Mouse (Mus musculus) megakaryocyte, embryonic 14.5 days (primary cell): ENCODE results near the gene Rps21.

Experiments used
- FLI1 ChIP-seq: IDR thresholded peaks from 2 replicates; pipeline ENCODE4 v1.6.1; 2012; ENCODE audit warnings: low read length, inconsistent platforms, mixed read lengths
- GATA1 ChIP-seq: IDR thresholded peaks from 3 replicates; pipeline ENCODE4 v1.6.1; 2012; ENCODE audit warnings: mixed read lengths, low read length, inconsistent platforms, borderline replicate concordance

DNA sequence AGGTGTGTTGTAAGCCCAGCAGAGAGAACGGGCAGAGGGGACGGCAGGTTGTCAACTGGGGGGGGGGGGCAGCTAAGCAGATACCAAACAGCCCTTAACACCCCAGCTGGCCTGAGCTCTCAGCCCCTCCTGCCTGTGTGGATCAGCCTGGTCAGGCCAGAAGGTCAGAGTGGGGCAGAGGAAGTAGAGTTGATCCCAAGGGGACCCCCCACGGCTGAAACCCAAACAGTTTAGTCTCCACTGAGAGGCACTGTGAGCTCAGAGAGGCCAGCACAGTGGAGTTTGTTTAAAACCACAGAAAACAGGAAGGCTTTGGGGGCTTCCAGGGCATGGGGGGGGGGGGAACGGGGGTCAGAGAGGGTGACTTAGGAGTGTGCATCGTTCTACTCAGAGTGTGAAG lies 40.3 kb upstream of the Rps21 start:
- TF ChIP-seq GATA1 (no peak), FLI1 (no peak)
